Mouse (Mus musculus) thymus, adult 2 months (tissue): ENCODE data around the gene Vps35l. TPM values are rescaled to one million over a fixed set of nuclear protein-coding genes. Genes with fewer than 3 reads are reported as not detected.

Source experiments
- DNase-seq: peaks from one replicate; pipeline ENCODE4 v3.0.0; 2021
- H3K27ac ChIP-seq: fragments of 200-500 bp; 2 replicates; pipeline ENCODE4 v1.5.1; 2012; ENCODE audit warnings: low read length, control low read depth; ENCODE audit not compliant: control insufficient read depth, insufficient read depth
- H3K27me3 ChIP-seq: fragments of 200-500 bp; 2 replicates; pipeline ENCODE4 v1.6.1; 2012; ENCODE audit warnings: mild to moderate bottlenecking, low read length, moderate library complexity, mixed read lengths; ENCODE audit not compliant: control insufficient read depth, insufficient read depth
- H3K36me3 ChIP-seq: fragments of 200-500 bp; 2 replicates; pipeline ENCODE4 v1.6.1; 2012; ENCODE audit warnings: mild to moderate bottlenecking, low read length, moderate library complexity; ENCODE audit not compliant: control insufficient read depth, insufficient read depth
- H3K4me1 ChIP-seq: fragments of 200-500 bp; replicated peaks from 2 replicates; pipeline ENCODE4 v1.6.1; 2012; ENCODE audit warnings: low read length; ENCODE audit not compliant: control insufficient read depth, insufficient read depth
- H3K4me3 ChIP-seq: fragments of 200-500 bp; 2 replicates; pipeline ENCODE4 v1.5.1; 2012; ENCODE audit warnings: mild to moderate bottlenecking, low read length, control low read depth, moderate library complexity; ENCODE audit not compliant: control insufficient read depth, insufficient read depth
- CTCF ChIP-seq: fragments of 200-500 bp; IDR thresholded peaks from 2 replicates; pipeline ENCODE4 v1.5.1; 2012; ENCODE audit warnings: mild to moderate bottlenecking, control low read depth, low read length, moderate library complexity, borderline replicate concordance; ENCODE audit not compliant: control insufficient read depth, poor library complexity, insufficient read depth; ENCODE audit errors: extremely low read depth
- POLR2A ChIP-seq: fragments of 200-500 bp; IDR thresholded peaks from 2 replicates; pipeline ENCODE4 v1.6.1; 2012; ENCODE audit warnings: mild to moderate bottlenecking, low read length, control low read depth, moderate library complexity; ENCODE audit not compliant: control insufficient read depth, poor library complexity, insufficient read depth; ENCODE audit errors: extremely low read depth
- WGBS: fragments of 180-500 bp; shearing (Covaris S2); methylation state at CpG from one replicate; pipeline ENCODE4 v1.1.7; 2018; 5-methylcytosine and 5-hydroxymethylcytosine counted together
- polyA plus RNA-seq: library from polyadenylated mRNA; depleted of rRNA; stranded (reverse); fragments of >200 nt; gene quantifications from 2 replicates; pipeline ENCODE4 v1.2.3, GENCODE M21; 2012

Vps35l gene
- polyA plus RNA-seq, 1 experiment, result 56.2 TPM

GRCm38 (mm10) chr7:118837901-118838300 lies 97.9 kb downstream of the Vps35l start:
- H3K4me3 ChIP-seq, result no peak overlapping the region
- no peak overlapping the region for H3K27ac ChIP-seq
- no peaks in the 10 kb centered on the region for H3K27me3 ChIP-seq
- H3K4me1 ChIP-seq, result no peaks in the 10 kb centered on the region
- TF ChIP-seq POLR2A, result no peak
- no peak for TF ChIP-seq CTCF
- DNase-seq, result no peak
- WGBS, result 95% methylated on average over 5 of the region's 5 CpGs
- H3K36me3 ChIP-seq, result peaks cover 38% of the 10 kb centered on the region

GRCm38 (mm10) chr7:118841030-118841745 lies 101.2 kb downstream of the Vps35l start:
- no peak overlapping the region for H3K27ac ChIP-seq
- 93% methylated on average over 8 of the region's 8 CpGs for WGBS
- DNase-seq, result no peak

GRCm38 (mm10) chr7:118841796-118842195 lies 101.8 kb downstream of the Vps35l start:
- Histone ChIP-seq H3K4me3 (no peak overlapping the region), H3K27me3 (no peaks in the 10 kb centered on the region), H3K36me3 (peaks cover 59% of the 10 kb centered on the region), H3K4me1 (no peaks in the 10 kb centered on the region), H3K27ac (no peak overlapping the region)
- TF ChIP-seq CTCF (no peak), POLR2A (no peak)
- 74% methylated on average over 1 of the region's 1 CpGs for WGBS
- no peak for DNase-seq

More at GRCm38 (mm10) chr7:118841030-118841745, 101.2 kb downstream of the Vps35l start:
- peaks cover 58% of the 10 kb centered on the region for H3K36me3 ChIP-seq
- H3K27me3 ChIP-seq, result no peaks in the 10 kb centered on the region
- TF ChIP-seq CTCF, result no peak
- no peak overlapping the region for H3K4me3 ChIP-seq
- no peaks in the 10 kb centered on the region for H3K4me1 ChIP-seq

- H3K27ac ChIP-seq, result no peak overlapping the region; the same call in 1 of the 2 replicates
- H3K27me3 ChIP-seq, result no peaks in the 10 kb centered on the region
- DNase-seq, result no peak
- TF ChIP-seq CTCF (no peak), POLR2A (no peak)
- H3K4me3 ChIP-seq, result no peak overlapping the region
- H3K36me3 ChIP-seq, result peaks cover 62% of the 10 kb centered on the region
- H3K4me1 ChIP-seq, result no peaks in the 10 kb centered on the region
- WGBS, result 83% methylated on average over 4 of the region's 4 CpGs
These were observed 102.9 kb downstream of the Vps35l start for GRCm38 (mm10) chr7:118842938-118843337.

- Histone ChIP-seq H3K4me3 (no peak overlapping the region), H3K36me3 (peaks cover 55% of the 10 kb centered on the region), H3K27me3 (no peaks in the 10 kb centered on the region), H3K4me1 (no peaks in the 10 kb centered on the region), H3K27ac (no peak overlapping the region)
- DNase-seq, result no peak
- WGBS, result 92% methylated on average over 5 of the region's 5 CpGs
- no peak for TF ChIP-seq CTCF
These were observed 105.1 kb downstream of the Vps35l start for GRCm38 (mm10) chr7:118845141-118845540.

GRCm38 (mm10) chr7:118846329-118846728 lies 106.3 kb downstream of the Vps35l start:
- no peaks in the 10 kb centered on the region for H3K27me3 ChIP-seq
- TF ChIP-seq CTCF (no peak), POLR2A (no peak)
- H3K27ac ChIP-seq, result no peak overlapping the region
- H3K4me1 ChIP-seq, result no peaks in the 10 kb centered on the region
- peaks cover 48% of the 10 kb centered on the region for H3K36me3 ChIP-seq
- WGBS, result 96% methylated on average over 4 of the region's 4 CpGs
- no peak for DNase-seq
- H3K4me3 ChIP-seq, result no peak overlapping the region

- WGBS, result 62% methylated on average over 10 of the region's 10 CpGs
- peaks cover 35% of the 10 kb centered on the region for H3K36me3 ChIP-seq
- H3K27me3 ChIP-seq, result no peaks in the 10 kb centered on the region
- TF ChIP-seq CTCF (no peak), POLR2A (no peak)
- H3K4me3 ChIP-seq, result no peak overlapping the region
- H3K27ac ChIP-seq, result no peak overlapping the region
- no peak for DNase-seq
- H3K4me1 ChIP-seq, result no peaks in the 10 kb centered on the region
These were observed 108.8 kb downstream of the Vps35l start for GRCm38 (mm10) chr7:118848796-118849195.
